Mouse (Mus musculus) thymus, adult 2 months (tissue): ENCODE data around the gene Fam192a.

ENCODE experiments used
- CTCF ChIP-seq: fragments of 200-500 bp; IDR thresholded peaks from 2 replicates; pipeline ENCODE4 v1.5.1; 2012; ENCODE audit warnings: mild to moderate bottlenecking, control low read depth, low read length, moderate library complexity, borderline replicate concordance; ENCODE audit not compliant: control insufficient read depth, poor library complexity, insufficient read depth; ENCODE audit errors: extremely low read depth
- POLR2A ChIP-seq: fragments of 200-500 bp; IDR thresholded peaks from 2 replicates; pipeline ENCODE4 v1.6.1; 2012; ENCODE audit warnings: mild to moderate bottlenecking, low read length, control low read depth, moderate library complexity; ENCODE audit not compliant: control insufficient read depth, poor library complexity, insufficient read depth; ENCODE audit errors: extremely low read depth

GRCm38 (mm10) chr8:94551471-94552422 is 50.0 kb downstream of the Fam192a start:
- TF ChIP-seq CTCF = no peak
- TF ChIP-seq POLR2A = no peak
